Mouse (Mus musculus): ENCODE data around the gene Chad. TPM values are rescaled to one million over a fixed set of nuclear protein-coding genes. Genes with fewer than 3 reads are reported as not detected.

Gene Chad
- polyA plus RNA-seq, 1 experiment from 2014 or later = 22.7 TPM

- H3K36me3 ChIP-seq = peaks cover 10% of the 10 kb centered on the region; the same call in 1 of the 2 replicates
- no peak overlapping the region for H3K4me2 ChIP-seq
- H3K4me1 ChIP-seq = peaks cover 41% of the 10 kb centered on the region
- 96% methylated on average over 5 of the region's 5 CpGs for WGBS
- H3K9me3 ChIP-seq = no peaks in the 10 kb centered on the region
- H3K4me3 ChIP-seq = no peak overlapping the region
- H3K27ac ChIP-seq = no peak overlapping the region
- no peaks in the 10 kb centered on the region for H3K27me3 ChIP-seq
- no peak for ATAC-seq (ENCODE audit: insufficient number of reproducible peaks, low FRiP score, low TSS enrichment, low read depth)
- H3K9ac ChIP-seq = no peak overlapping the region
Observed at GRCm38 (mm10) chr11:94546381-94546780, 18.5 kb upstream of the Chad start.

GRCm38 (mm10) chr11:94547271-94547670 is 17.6 kb upstream of the Chad start:
- H3K4me1 ChIP-seq = peaks cover 41% of the 10 kb centered on the region
- H3K9me3 ChIP-seq = no peaks in the 10 kb centered on the region
- no peak for ATAC-seq (ENCODE audit: insufficient number of reproducible peaks, low FRiP score, low TSS enrichment, low read depth)
- WGBS = 86% methylated on average over 6 of the region's 6 CpGs
- no peak overlapping the region for H3K9ac ChIP-seq
- no peak overlapping the region for H3K4me3 ChIP-seq
- H3K36me3 ChIP-seq = peaks cover 5% of the 10 kb centered on the region; the same call in 1 of the 2 replicates
- H3K4me2 ChIP-seq = no peak overlapping the region
- no peaks in the 10 kb centered on the region for H3K27me3 ChIP-seq
- H3K27ac ChIP-seq = no peak overlapping the region

DNA sequence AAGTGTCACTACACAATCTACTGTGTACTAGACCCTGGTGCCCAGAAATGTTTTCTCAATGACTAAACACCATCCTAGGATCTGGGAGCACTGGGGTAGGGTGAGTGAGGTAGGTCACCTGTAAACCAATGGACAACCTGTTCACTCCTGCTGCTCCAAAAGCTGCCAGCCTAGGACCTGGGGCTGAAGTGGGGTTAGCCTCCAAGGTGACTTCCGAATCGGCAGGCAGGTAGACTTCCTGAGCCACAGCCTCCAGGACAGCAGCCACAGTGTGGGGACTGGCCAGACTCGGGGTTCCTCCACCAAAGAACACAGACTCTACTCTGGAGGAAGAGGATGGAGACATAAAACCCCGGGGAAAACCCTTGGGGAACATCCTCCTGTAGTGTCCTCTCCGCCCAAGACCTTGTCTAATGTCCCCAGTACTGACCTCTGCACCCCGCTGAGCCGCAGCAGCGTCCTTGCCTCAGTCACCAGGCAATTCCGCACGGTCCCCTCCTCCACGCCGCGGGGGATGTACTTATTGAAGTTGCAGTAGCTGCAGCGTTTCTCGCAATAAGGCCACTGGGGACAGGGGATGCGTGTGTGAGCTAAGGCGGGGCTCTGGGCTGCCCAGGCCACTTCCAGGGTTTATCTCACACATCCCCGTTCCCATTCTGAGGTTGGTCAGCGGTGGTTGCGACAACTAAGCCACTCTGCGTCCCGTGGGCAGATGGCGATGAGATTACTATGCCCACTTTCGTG is 16.6 kb upstream of the Chad start:
- no peak; the same call in 1 of the 2 replicates for ATAC-seq (ENCODE audit: insufficient number of reproducible peaks, low FRiP score, low TSS enrichment, low read depth)
- peak overlapping the region; percentile 91 for H3K4me2 ChIP-seq
- peaks cover 41% of the 10 kb centered on the region for H3K4me1 ChIP-seq
- H3K9ac ChIP-seq = peak overlapping the region; percentile 68
- H3K36me3 ChIP-seq = no peaks in the 10 kb centered on the region
- peak overlapping the region; percentile 68 for H3K4me3 ChIP-seq
- H3K27ac ChIP-seq = peak overlapping the region; percentile 90; the same call in 1 of the 2 replicates
- H3K27me3 ChIP-seq = no peaks in the 10 kb centered on the region
- no peaks in the 10 kb centered on the region for H3K9me3 ChIP-seq
- WGBS = 11% methylated on average over 24 of the region's 24 CpGs

- H3K9me3 ChIP-seq = no peaks in the 10 kb centered on the region
- H3K4me1 ChIP-seq = peaks cover 34% of the 10 kb centered on the region
- H3K27ac ChIP-seq = peak within 1 kb of the TSS; percentile 90
- 3% methylated on average over 49 of the region's 49 CpGs for WGBS
- H3K36me3 ChIP-seq = no peaks in the 10 kb centered on the region
- peak within 1 kb of the TSS; percentile 68 for H3K9ac ChIP-seq
- H3K27me3 ChIP-seq = no peaks in the 10 kb centered on the region
- ATAC-seq (ENCODE audit: insufficient number of reproducible peaks, low FRiP score, low TSS enrichment, low read depth) = peak; percentile 84
- H3K4me3 ChIP-seq = peak within 1 kb of the TSS; percentile 68
- peak within 1 kb of the TSS; percentile 91 for H3K4me2 ChIP-seq
Observed at GRCm38 (mm10) chr11:94548888-94549690, 15.8 kb upstream of the Chad start, which contains the start of gene Rsad1. TSS of gene Rsad1 (minus strand) at chr11:94549255.

GRCm38 (mm10) chr11:94549691-94550441 is 15.0 kb upstream of the Chad start:
- Histone ChIP-seq H3K9ac (no peak overlapping the region), H3K4me2 (peak overlapping the region; percentile 91; the same call in 1 of the 2 replicates), H3K27me3 (no peaks in the 10 kb centered on the region), H3K4me1 (peaks cover 26% of the 10 kb centered on the region), H3K36me3 (0 out of 2 replicates have a peak, but pooled peaks cover 2% of the 10 kb centered on the region), H3K27ac (peak overlapping the region; percentile 90), H3K4me3 (no peak overlapping the region), H3K9me3 (no peaks in the 10 kb centered on the region)
- WGBS = 56% methylated on average over 10 of the region's 10 CpGs
- no peak for ATAC-seq (ENCODE audit: insufficient number of reproducible peaks, low FRiP score, low TSS enrichment, low read depth)

GRCm38 (mm10) chr11:94550442-94550744 is 14.5 kb upstream of the Chad start:
- no peak overlapping the region for H3K4me2 ChIP-seq
- H3K4me1 ChIP-seq = peaks cover 25% of the 10 kb centered on the region
- peak overlapping the region; percentile 39; the same call in 1 of the 2 replicates for H3K27ac ChIP-seq
- H3K9me3 ChIP-seq = no peaks in the 10 kb centered on the region
- H3K27me3 ChIP-seq = no peaks in the 10 kb centered on the region
- no peak overlapping the region for H3K4me3 ChIP-seq
- 0 out of 2 replicates have a peak, but pooled peaks cover 2% of the 10 kb centered on the region for H3K36me3 ChIP-seq
- no peak overlapping the region for H3K9ac ChIP-seq
- 59% methylated on average over 5 of the region's 5 CpGs for WGBS
- no peak for ATAC-seq (ENCODE audit: insufficient number of reproducible peaks, low FRiP score, low TSS enrichment, low read depth)

DNA sequence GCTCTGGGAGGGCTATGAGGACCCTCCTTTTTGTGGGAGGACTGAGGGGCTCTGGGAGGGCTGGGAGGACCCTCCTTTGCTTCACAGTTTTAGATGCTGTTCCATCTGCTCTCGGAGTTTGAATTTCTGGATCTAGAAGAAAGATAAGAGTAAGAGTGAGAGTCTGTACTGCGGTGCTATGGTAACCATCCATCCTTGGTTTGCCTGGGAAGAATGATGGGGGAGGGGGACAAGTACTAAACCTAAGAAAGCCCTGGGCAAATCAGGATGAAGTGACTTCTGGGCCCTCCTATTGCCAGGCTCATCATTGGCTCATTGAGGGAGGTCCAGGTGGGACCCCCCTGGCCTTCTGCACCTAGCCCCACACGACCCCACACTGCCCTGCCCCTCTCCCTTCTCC is 6.6 kb upstream of the Chad start:
- H3K9ac ChIP-seq = no peak overlapping the region
- no peak for ATAC-seq (ENCODE audit: insufficient number of reproducible peaks, low FRiP score, low TSS enrichment, low read depth)
- 79% methylated on average over 3 of the region's 3 CpGs for WGBS

DNA sequence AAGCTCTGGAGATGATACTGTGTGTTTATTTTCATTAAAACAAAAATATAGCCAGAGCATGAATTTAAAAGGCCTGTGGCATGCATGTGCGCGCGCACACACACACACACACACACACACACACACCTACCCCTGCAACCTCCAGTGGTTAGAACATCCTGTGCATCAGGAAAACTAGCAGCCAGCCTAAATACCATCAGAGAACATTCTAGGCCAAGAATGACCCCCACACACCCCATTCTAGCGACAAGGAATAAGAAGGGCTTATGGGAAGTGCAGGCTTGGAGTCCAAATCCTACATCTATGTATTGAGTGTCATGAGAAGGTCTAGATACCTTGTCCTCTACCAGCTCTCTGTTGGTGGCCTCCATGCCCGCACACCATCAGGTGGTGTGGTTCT is 1.5 kb upstream of the Chad start:
- ATAC-seq (ENCODE audit: insufficient number of reproducible peaks, low FRiP score, low TSS enrichment, low read depth) = no peak
- H3K36me3 ChIP-seq = peaks cover 9% of the 10 kb centered on the region; the same call in 1 of the 2 replicates
- 87% methylated on average over 5 of the region's 5 CpGs for WGBS
- no peak overlapping the region for H3K9ac ChIP-seq
- H3K27me3 ChIP-seq = peaks cover 19% of the 10 kb centered on the region
- peaks cover 37% of the 10 kb centered on the region for H3K4me1 ChIP-seq
- H3K27ac ChIP-seq = no peak overlapping the region
- H3K9me3 ChIP-seq = no peaks in the 10 kb centered on the region
- peak overlapping the region; percentile 48; the same call in 1 of the 2 replicates for H3K4me2 ChIP-seq
- no peak overlapping the region for H3K4me3 ChIP-seq

More for the DNA sequence above, 6.6 kb upstream of the Chad start:
- H3K36me3 ChIP-seq = peaks cover 13% of the 10 kb centered on the region
- H3K4me3 ChIP-seq = no peak overlapping the region
- no peak overlapping the region for H3K4me2 ChIP-seq
- peaks cover 13% of the 10 kb centered on the region; the same call in 1 of the 2 replicates for H3K4me1 ChIP-seq
- H3K27me3 ChIP-seq = no peaks in the 10 kb centered on the region
- H3K9me3 ChIP-seq = no peaks in the 10 kb centered on the region
- no peak overlapping the region for H3K27ac ChIP-seq

DNA sequence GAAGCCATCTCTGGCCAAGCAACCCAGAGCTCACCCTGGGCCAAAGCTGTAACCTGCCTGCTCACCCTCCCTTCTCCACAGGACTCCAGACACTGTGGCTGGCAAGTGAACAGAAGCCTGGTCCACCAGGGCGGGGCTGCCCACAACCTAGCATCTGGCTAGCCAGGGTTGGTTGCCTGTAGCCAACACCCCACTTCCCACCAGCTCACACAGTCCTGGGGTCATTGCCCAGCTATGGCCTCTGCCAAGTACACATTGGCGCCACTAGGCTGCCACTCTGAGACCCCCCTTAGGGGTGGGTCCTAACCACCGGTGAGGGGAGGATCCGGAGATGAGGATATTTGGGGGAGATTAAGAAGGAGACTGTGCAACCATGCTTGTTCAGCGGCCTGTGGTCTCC is 1.0 kb upstream of the Chad start:
- ATAC-seq (ENCODE audit: insufficient number of reproducible peaks, low FRiP score, low TSS enrichment, low read depth) = peak; percentile 37
- WGBS = 48% methylated on average over 5 of the region's 5 CpGs
- peaks cover 13% of the 10 kb centered on the region for H3K36me3 ChIP-seq
- H3K9ac ChIP-seq = no peak overlapping the region
- peak overlapping the region; percentile 32 for H3K4me3 ChIP-seq
- H3K27me3 ChIP-seq = peaks cover 19% of the 10 kb centered on the region
- peak overlapping the region; percentile 72 for H3K27ac ChIP-seq
- H3K4me2 ChIP-seq = peak overlapping the region; percentile 48
- no peaks in the 10 kb centered on the region for H3K9me3 ChIP-seq
- peaks cover 37% of the 10 kb centered on the region for H3K4me1 ChIP-seq

GRCm38 (mm10) chr11:94565151-94565479 is 268 bp downstream of the Chad start:
- peak overlapping the region; percentile 72 for H3K27ac ChIP-seq
- peak overlapping the region; percentile 32 for H3K4me3 ChIP-seq
- H3K4me1 ChIP-seq = peaks cover 37% of the 10 kb centered on the region
- H3K9me3 ChIP-seq = no peaks in the 10 kb centered on the region
- 10% methylated on average over 16 of the region's 16 CpGs for WGBS
- H3K9ac ChIP-seq = no peak overlapping the region
- peaks cover 16% of the 10 kb centered on the region for H3K36me3 ChIP-seq
- peaks cover 19% of the 10 kb centered on the region for H3K27me3 ChIP-seq
- ATAC-seq (ENCODE audit: insufficient number of reproducible peaks, low FRiP score, low TSS enrichment, low read depth) = no peak
- H3K4me2 ChIP-seq = peak overlapping the region; percentile 48

- peak overlapping the region; percentile 72 for H3K27ac ChIP-seq
- peaks cover 26% of the 10 kb centered on the region for H3K36me3 ChIP-seq
- no peaks in the 10 kb centered on the region for H3K9me3 ChIP-seq
- no peak overlapping the region for H3K9ac ChIP-seq
- H3K4me1 ChIP-seq = peaks cover 37% of the 10 kb centered on the region
- H3K4me3 ChIP-seq = peak overlapping the region; percentile 32
- ATAC-seq (ENCODE audit: insufficient number of reproducible peaks, low FRiP score, low TSS enrichment, low read depth) = no peak
- peaks cover 19% of the 10 kb centered on the region for H3K27me3 ChIP-seq
- H3K4me2 ChIP-seq = peak overlapping the region; percentile 48
- 73% methylated on average over 6 of the region's 6 CpGs for WGBS
Observed at GRCm38 (mm10) chr11:94566534-94566933, 1.7 kb downstream of the Chad start.
